Mouse (Mus musculus): ENCODE measurements around the gene Poldip3. TPM values are rescaled to one million over a fixed set of nuclear protein-coding genes. Genes with fewer than 3 reads are reported as not detected.

Poldip3 gene
- total RNA-seq, 2 experiments from 2014 or later: 35.7 to 52.5 TPM

- ATAC-seq (replicated peaks; ENCODE audit: low FRiP score, poor library complexity, severe bottlenecking): no peak
These were observed 55.5 kb downstream of the Poldip3 start for GRCm38 (mm10) chr15:83093687-83094086.

- no peak for ATAC-seq (replicated peaks; ENCODE audit: low FRiP score, poor library complexity, severe bottlenecking)
These were observed 58.3 kb downstream of the Poldip3 start for GRCm38 (mm10) chr15:83090874-83091273.

DNA sequence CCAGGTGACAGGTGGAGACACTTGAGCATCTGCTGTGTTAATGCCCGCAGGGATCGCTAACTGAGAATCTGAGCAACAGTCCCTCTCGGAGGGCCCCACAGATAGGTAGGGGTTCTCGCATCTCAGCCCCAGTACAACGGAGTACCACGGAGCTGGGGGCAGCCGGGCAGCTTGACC lies 59.9 kb downstream of the Poldip3 start, which contains the start of gene Serhl:
Gene Serhl, plus strand, starts transcription at position 78 of the 177 bp plus-strand sequence.
- ATAC-seq (replicated peaks; ENCODE audit: low FRiP score, poor library complexity, severe bottlenecking): no peak

- no peak for ATAC-seq (replicated peaks; ENCODE audit: low FRiP score, poor library complexity, severe bottlenecking)
These were observed 60.4 kb downstream of the Poldip3 start for GRCm38 (mm10) chr15:83088495-83089428.

- no peak for ATAC-seq (replicated peaks; ENCODE audit: low FRiP score, poor library complexity, severe bottlenecking)
These were observed 62.4 kb downstream of the Poldip3 start for GRCm38 (mm10) chr15:83086636-83087328.

DNA sequence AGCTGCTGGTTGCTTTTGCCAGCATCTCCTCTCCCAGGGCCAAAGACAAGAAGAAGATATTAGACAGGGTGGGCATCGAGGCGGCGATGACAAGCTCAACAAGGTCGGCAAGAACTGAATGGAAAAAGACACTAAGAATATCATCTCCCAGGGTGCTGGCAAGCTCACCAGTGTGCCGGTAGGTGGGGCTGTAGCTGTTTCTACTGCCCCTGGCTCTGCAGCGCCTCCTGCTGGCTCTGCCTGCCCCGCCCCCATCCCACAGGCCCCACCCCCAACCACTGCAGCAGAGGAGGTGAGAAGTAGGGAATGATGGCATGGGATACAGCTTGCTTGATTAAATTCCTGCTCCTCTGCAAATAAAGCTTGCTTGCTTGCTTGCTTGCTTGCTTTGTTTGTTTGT lies 63.3 kb downstream of the Poldip3 start:
- ATAC-seq (replicated peaks; ENCODE audit: low FRiP score, poor library complexity, severe bottlenecking): peak; percentile 78

GRCm38 (mm10) chr15:83084022-83084640 lies 65.1 kb downstream of the Poldip3 start:
- no peak for ATAC-seq (replicated peaks; ENCODE audit: low FRiP score, poor library complexity, severe bottlenecking)

GRCm38 (mm10) chr15:83083530-83083929 lies 65.7 kb downstream of the Poldip3 start:
- no peak for ATAC-seq (replicated peaks; ENCODE audit: low FRiP score, poor library complexity, severe bottlenecking)

Other genes with a start within 250 kb of the Poldip3 start
- gene Tcf20, start 161.5 kb downstream of the Poldip3 start, total RNA-seq (2015; ENCODE audit: low replicate concordance): 20.5 and 22.1 TPM in 2 replicates
- gene Tcf20, start 161.5 kb downstream of the Poldip3 start, total RNA-seq (2017; ENCODE audit: low replicate concordance): 37.1 and 43.8 TPM in 2 replicates
- 26.3 and 27.6 TPM in 2 replicates for gene Nfam1, start 116.1 kb downstream of the Poldip3 start, total RNA-seq (2015; ENCODE audit: low replicate concordance)
- gene Nfam1, start 116.1 kb downstream of the Poldip3 start, total RNA-seq (2017; ENCODE audit: low replicate concordance): 18.4 and 30.1 TPM in 2 replicates
- 14.2 and 18.3 TPM in 2 replicates for gene Serhl, start 59.9 kb downstream of the Poldip3 start, total RNA-seq (2015; ENCODE audit: low replicate concordance)
- gene Serhl, start 59.9 kb downstream of the Poldip3 start, total RNA-seq (2017; ENCODE audit: low replicate concordance): 7.0 and 19.4 TPM in 2 replicates
- gene Rrp7a, start 26.6 kb downstream of the Poldip3 start, total RNA-seq (2015; ENCODE audit: low replicate concordance): 3.3 and 13.0 TPM in 2 replicates
- 9.1 and 30.8 TPM in 2 replicates for gene Rrp7a, start 26.6 kb downstream of the Poldip3 start, total RNA-seq (2017; ENCODE audit: low replicate concordance)
- gene Cyb5r3, start 23.2 kb upstream of the Poldip3 start, total RNA-seq (2015; ENCODE audit: low replicate concordance): 71.7 and 84.2 TPM in 2 replicates
- gene Cyb5r3, start 23.2 kb upstream of the Poldip3 start, total RNA-seq (2017; ENCODE audit: low replicate concordance): 40.7 and 52.0 TPM in 2 replicates
- not detected in 2 replicates for gene A4galt, start 102.4 kb upstream of the Poldip3 start, total RNA-seq (2015; ENCODE audit: low replicate concordance)
- 0.28 and 0.34 TPM in 2 replicates for gene A4galt, start 102.4 kb upstream of the Poldip3 start, total RNA-seq (2017; ENCODE audit: low replicate concordance)
- gene Arfgap3, start 200.9 kb upstream of the Poldip3 start, total RNA-seq (2015; ENCODE audit: low replicate concordance): 44.1 and 50.7 TPM in 2 replicates
- 49.2 and 63.3 TPM in 2 replicates for gene Arfgap3, start 200.9 kb upstream of the Poldip3 start, total RNA-seq (2017; ENCODE audit: low replicate concordance)